Mouse (Mus musculus): ENCODE results near the gene Rhobtb3. TPM values are rescaled to one million over a fixed set of nuclear protein-coding genes. Genes with fewer than 3 reads are reported as not detected.
A peak's percentile ranks its signal among the peaks of the same experiment; 100 is the strongest.
"Not testable (repeated sequence)": the region's sequence is repeated elsewhere in the genome, so short reads cannot be mapped to it uniquely, and the experiment has no call there.

The Rhobtb3 gene
- polyA plus RNA-seq, 1 experiment from 2014 or later, result 44.0 TPM

DNA sequence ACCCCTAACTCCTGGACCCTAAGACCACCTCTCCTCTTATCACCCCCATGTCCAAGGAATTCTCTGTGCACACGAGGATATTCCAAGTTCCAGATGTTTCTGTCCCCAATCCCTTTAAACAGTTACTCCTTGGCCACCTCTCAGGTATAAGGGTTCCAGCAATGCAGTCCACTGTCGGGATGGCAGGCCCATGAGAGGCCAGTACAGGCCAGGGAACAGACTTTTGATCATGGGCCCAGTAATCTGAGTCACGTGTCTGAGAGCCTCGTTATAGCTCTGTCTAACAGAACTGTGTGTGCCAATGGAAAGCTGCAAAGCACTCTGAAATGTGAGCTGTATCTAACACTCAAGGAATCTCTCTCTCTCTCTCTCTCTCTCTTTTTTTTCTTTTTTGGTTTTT lies 29.6 kb downstream of the Rhobtb3 start:
- peaks cover 4% of the 10 kb centered on the region; the same call in 1 of the 2 replicates for H3K4me1 ChIP-seq
- peaks cover 68% of the 10 kb centered on the region for H3K36me3 ChIP-seq
- H3K4me2 ChIP-seq, result no peak overlapping the region
- no peaks in the 10 kb centered on the region for H3K27me3 ChIP-seq
- no peaks in the 10 kb centered on the region for H3K9me3 ChIP-seq
- no peak overlapping the region for H3K27ac ChIP-seq
- no peak overlapping the region for H3K9ac ChIP-seq
- WGBS, result 55% methylated on average over 4 of the region's 4 CpGs
- ATAC-seq (ENCODE audit: insufficient number of reproducible peaks, insufficient read depth, low FRiP score, low TSS enrichment, low read depth), result no peak
- H3K4me3 ChIP-seq, result no peak overlapping the region

DNA sequence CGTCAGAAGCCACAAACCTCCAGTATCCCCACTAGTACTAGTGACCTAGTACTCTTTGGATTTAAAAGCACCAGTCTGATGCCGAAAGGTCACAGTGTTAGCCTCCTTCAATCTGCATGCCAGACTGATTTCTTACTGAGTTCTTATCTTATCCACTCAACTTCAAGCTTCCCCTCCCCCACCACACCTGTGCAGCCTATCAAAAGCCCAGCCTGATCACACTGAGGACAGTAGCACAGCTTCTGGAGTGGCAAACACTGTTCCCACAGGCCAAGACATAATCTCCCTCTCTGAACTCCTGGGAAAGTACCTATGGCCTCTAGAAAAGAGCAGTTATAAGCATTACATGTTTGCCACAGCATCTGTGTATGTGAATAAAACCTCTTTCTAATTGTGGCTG lies 35.5 kb downstream of the Rhobtb3 start:
- WGBS, result 59% methylated on average over 2 of the region's 2 CpGs
- ATAC-seq (ENCODE audit: insufficient number of reproducible peaks, insufficient read depth, low FRiP score, low TSS enrichment, low read depth), result no peak
- no peak overlapping the region for H3K4me2 ChIP-seq

DNA sequence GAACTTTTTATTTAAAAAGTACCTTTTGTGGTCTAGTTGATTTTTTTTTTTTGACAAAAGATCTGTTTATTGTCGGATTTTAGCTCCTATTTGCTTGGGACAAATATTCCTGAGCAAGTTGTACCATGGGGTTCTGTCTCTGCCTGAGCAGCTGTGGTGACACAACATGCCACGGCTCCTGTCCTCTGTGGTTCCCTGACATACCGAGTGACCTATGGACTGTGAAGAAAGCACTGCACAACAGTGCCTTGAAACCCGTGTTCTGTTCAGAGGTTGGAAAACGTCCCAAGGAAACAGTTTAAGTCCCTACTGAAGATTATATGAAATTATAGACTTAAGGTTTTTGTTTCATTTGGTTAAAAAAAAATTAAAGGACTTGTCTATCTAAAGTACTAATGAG lies 36.6 kb downstream of the Rhobtb3 start:
- Histone ChIP-seq H3K27ac (no peak overlapping the region), H3K4me2 (no peak overlapping the region), H3K27me3 (no peaks in the 10 kb centered on the region), H3K36me3 (peaks cover 41% of the 10 kb centered on the region), H3K9ac (no peak overlapping the region), H3K4me1 (peaks cover 16% of the 10 kb centered on the region), H3K4me3 (no peak overlapping the region), H3K9me3 (no peaks in the 10 kb centered on the region)
- ATAC-seq (ENCODE audit: insufficient number of reproducible peaks, insufficient read depth, low FRiP score, low TSS enrichment, low read depth), result no peak
- WGBS, result 72% methylated on average over 5 of the region's 5 CpGs

More for the DNA sequence above, 35.5 kb downstream of the Rhobtb3 start:
- Histone ChIP-seq H3K36me3 (peaks cover 34% of the 10 kb centered on the region), H3K4me3 (no peak overlapping the region), H3K4me1 (peaks cover 16% of the 10 kb centered on the region), H3K9me3 (no peaks in the 10 kb centered on the region), H3K27ac (peak overlapping the region; percentile 7; the same call in 1 of the 2 replicates), H3K27me3 (no peaks in the 10 kb centered on the region), H3K9ac (no peak overlapping the region)

DNA sequence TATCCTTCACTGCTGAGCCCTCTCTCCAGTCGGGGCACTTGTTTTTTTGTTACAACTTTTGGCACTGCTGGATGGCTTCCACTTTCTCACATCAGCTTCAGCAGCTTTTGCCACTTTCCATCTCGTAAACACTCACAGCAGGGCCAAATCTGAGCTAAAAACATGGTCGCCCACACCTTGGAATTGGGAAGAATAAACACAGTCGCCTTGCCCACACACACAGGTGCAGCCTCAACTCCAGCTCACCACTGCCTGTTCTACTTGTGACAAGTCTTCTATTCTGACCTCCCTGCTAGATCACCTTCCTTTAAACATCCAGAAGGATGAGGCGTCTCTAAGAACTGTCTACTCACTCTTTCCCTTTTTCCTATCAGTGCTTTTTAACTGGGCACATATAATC lies 39.1 kb downstream of the Rhobtb3 start:
- peaks cover 39% of the 10 kb centered on the region for H3K36me3 ChIP-seq
- peaks cover 16% of the 10 kb centered on the region for H3K4me1 ChIP-seq
- no peaks in the 10 kb centered on the region for H3K9me3 ChIP-seq
- 86% methylated on average over 5 of the region's 5 CpGs for WGBS
- no peaks in the 10 kb centered on the region for H3K27me3 ChIP-seq
- H3K4me3 ChIP-seq, result no peak overlapping the region
- H3K4me2 ChIP-seq, result no peak overlapping the region
- no peak for ATAC-seq (ENCODE audit: insufficient number of reproducible peaks, insufficient read depth, low FRiP score, low TSS enrichment, low read depth)
- no peak overlapping the region for H3K9ac ChIP-seq
- no peak overlapping the region for H3K27ac ChIP-seq

DNA sequence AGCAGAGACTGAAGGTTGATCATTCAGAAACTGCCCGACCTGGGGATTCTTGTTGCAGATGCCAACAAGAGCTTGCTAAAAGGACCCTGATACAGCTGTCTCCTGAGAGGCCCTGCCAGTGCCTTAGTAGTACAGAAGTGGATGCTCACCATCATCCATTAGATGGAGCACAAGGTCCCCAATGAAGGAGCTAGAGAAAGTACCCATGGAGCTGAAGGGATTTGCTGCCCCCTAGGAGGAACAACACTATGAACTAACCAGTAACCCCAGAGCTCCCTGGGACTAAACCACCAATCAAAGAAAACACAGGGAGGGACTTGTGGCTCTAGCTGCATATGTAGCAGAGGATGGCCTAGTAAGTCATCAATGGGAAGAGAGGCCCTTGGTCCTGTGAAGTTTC lies 42.8 kb downstream of the Rhobtb3 start:
- H3K9me3 ChIP-seq; H3K4me2 ChIP-seq; H3K27ac ChIP-seq; H3K4me1 ChIP-seq; ATAC-seq (ENCODE audit: insufficient number of reproducible peaks, insufficient read depth, low FRiP score, low TSS enrichment, low read depth); H3K9ac ChIP-seq; H3K27me3 ChIP-seq; H3K4me3 ChIP-seq: not testable (repeated sequence)
- WGBS, result 88% methylated on average over 1 of the region's 1 CpGs
- peaks cover 38% of the 10 kb centered on the region for H3K36me3 ChIP-seq

DNA sequence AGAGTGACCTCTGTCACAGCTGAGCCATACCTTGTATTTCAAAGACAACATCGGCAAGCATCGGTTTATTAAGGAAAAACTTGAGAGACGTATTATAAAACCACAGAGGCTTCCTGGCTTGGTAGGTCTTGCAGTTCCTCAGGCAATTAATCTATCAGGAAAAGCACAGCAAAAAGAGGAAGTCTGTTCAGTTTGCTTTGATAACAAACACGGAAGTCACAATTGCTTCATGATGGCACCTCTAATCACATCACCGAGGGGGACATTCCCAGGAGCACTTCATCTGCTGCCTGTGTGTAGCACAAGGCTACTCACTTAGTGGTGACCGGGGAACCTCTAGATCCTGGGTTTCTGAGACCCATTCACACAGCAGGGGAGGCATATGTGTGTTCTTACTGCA lies 50.8 kb downstream of the Rhobtb3 start:
- no peak overlapping the region for H3K4me3 ChIP-seq
- H3K36me3 ChIP-seq, result peaks cover 60% of the 10 kb centered on the region
- 82% methylated on average over 6 of the region's 6 CpGs for WGBS
- no peaks in the 10 kb centered on the region for H3K9me3 ChIP-seq
- H3K4me2 ChIP-seq, result no peak overlapping the region
- no peaks in the 10 kb centered on the region for H3K27me3 ChIP-seq
- no peak for ATAC-seq (ENCODE audit: insufficient number of reproducible peaks, insufficient read depth, low FRiP score, low TSS enrichment, low read depth)
- H3K9ac ChIP-seq, result no peak overlapping the region
- H3K27ac ChIP-seq, result no peak overlapping the region
- H3K4me1 ChIP-seq, result no peaks in the 10 kb centered on the region

DNA sequence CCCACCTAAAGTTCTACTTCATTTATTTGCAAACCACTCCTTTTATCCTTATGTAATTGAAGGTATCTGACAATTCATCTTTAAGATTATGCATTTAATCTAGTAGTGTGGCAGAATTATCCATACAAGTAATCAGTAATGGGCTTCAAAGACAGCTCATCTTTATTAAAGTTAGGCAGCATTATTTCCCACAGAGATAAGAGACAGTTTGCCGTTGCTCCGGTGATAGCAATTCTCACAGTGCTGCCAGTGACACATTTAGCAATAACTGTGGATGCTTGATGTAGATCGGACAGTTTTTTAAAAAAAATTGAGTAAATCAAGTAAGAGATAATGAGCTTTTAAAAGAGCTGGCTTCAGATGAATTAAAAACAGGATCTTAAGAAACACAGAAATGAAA lies 51.4 kb downstream of the Rhobtb3 start:
- no peak overlapping the region for H3K4me3 ChIP-seq
- no peak overlapping the region for H3K4me2 ChIP-seq
- H3K9me3 ChIP-seq, result peaks cover under 1% of the 10 kb centered on the region; the same call in 1 of the 2 replicates
- no peaks in the 10 kb centered on the region for H3K4me1 ChIP-seq
- peaks cover 66% of the 10 kb centered on the region for H3K36me3 ChIP-seq
- 90% methylated on average over 3 of the region's 3 CpGs for WGBS
- no peak for ATAC-seq (ENCODE audit: insufficient number of reproducible peaks, insufficient read depth, low FRiP score, low TSS enrichment, low read depth)
- no peaks in the 10 kb centered on the region for H3K27me3 ChIP-seq
- H3K27ac ChIP-seq, result no peak overlapping the region
- no peak overlapping the region for H3K9ac ChIP-seq

DNA sequence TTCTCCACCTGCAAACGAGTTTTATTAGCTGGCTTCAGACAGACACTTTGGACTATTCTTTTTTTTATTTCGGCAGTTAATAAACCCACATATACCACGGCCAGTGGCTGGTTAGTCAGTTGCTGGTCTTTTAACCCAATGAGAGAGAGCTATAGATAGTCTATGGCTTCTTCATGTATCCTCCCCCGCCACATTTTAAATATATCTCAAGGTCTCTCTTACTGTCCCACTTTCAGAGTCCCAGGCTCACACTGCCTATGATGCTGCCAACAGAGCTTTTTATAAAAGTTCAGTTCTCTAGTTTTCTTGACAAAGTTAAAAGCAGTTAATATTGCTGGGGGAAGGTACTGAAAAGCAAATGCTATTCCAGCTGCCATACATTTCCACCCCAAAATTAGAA lies 51.9 kb downstream of the Rhobtb3 start:
- H3K36me3 ChIP-seq, result peaks cover 70% of the 10 kb centered on the region
- WGBS, result 95% methylated on average over 4 of the region's 4 CpGs

DNA sequence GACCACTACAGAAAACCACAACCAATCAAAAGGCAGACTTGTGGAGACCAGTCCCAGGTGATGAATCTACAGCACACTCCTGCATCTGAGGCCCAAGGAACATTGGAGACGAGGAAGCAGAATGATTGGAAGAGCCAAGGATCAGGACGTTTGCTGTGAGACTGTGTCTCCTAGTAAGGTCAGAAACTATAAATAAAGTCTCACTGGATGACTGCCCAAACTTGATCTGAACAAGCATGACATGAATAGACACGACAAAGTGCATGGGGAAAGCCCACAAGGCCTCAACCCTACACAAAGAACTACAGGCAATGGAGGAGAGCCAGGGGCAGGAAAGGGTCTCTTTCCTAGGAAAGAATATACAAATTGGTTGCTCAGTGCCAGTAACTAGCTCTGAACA lies 59.9 kb downstream of the Rhobtb3 start:
- H3K27ac ChIP-seq, result no peak overlapping the region
- WGBS, result 85% methylated on average over 3 of the region's 3 CpGs
- peaks cover 51% of the 10 kb centered on the region for H3K36me3 ChIP-seq
- no peaks in the 10 kb centered on the region for H3K4me1 ChIP-seq
- H3K9ac ChIP-seq, result no peak overlapping the region
- H3K27me3 ChIP-seq, result no peaks in the 10 kb centered on the region
- no peak for ATAC-seq (ENCODE audit: insufficient number of reproducible peaks, insufficient read depth, low FRiP score, low TSS enrichment, low read depth)
- H3K4me2 ChIP-seq, result no peak overlapping the region
- H3K9me3 ChIP-seq, result peaks cover 10% of the 10 kb centered on the region; the same call in 1 of the 2 replicates
- no peak overlapping the region for H3K4me3 ChIP-seq

More for the DNA sequence above, 51.9 kb downstream of the Rhobtb3 start:
- Histone ChIP-seq H3K27me3 (no peaks in the 10 kb centered on the region), H3K4me3 (no peak overlapping the region), H3K9me3 (peaks cover 4% of the 10 kb centered on the region; the same call in 1 of the 2 replicates), H3K4me2 (no peak overlapping the region), H3K9ac (no peak overlapping the region), H3K27ac (no peak overlapping the region), H3K4me1 (no peaks in the 10 kb centered on the region)
- no peak for ATAC-seq (ENCODE audit: insufficient number of reproducible peaks, insufficient read depth, low FRiP score, low TSS enrichment, low read depth)

DNA sequence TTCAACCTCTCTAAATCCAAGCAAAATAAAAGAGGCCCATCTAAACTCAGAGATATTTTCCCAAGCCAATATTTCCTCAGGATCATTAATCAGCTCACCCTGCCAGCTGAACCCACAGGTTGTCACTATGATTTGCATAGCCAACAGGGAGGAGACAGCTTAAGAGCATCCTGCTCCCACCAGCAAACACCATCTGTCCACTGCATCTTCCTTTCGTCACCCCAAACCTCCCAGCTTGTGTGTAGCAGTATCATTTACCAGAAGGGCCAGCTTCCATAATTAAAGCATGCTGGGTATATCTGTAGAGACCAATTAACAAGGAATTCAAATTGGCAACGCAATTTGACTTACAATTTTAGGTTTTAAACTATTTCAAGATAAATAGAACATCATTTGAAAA lies 63.2 kb downstream of the Rhobtb3 start:
- Histone ChIP-seq H3K27me3 (no peaks in the 10 kb centered on the region), H3K4me1 (no peaks in the 10 kb centered on the region), H3K36me3 (peaks cover 44% of the 10 kb centered on the region), H3K4me3 (no peak overlapping the region), H3K9me3 (no peaks in the 10 kb centered on the region), H3K4me2 (no peak overlapping the region), H3K9ac (no peak overlapping the region), H3K27ac (no peak overlapping the region)
- no peak for ATAC-seq (ENCODE audit: insufficient number of reproducible peaks, insufficient read depth, low FRiP score, low TSS enrichment, low read depth)
- WGBS, result 76% methylated on average over 2 of the region's 2 CpGs

DNA sequence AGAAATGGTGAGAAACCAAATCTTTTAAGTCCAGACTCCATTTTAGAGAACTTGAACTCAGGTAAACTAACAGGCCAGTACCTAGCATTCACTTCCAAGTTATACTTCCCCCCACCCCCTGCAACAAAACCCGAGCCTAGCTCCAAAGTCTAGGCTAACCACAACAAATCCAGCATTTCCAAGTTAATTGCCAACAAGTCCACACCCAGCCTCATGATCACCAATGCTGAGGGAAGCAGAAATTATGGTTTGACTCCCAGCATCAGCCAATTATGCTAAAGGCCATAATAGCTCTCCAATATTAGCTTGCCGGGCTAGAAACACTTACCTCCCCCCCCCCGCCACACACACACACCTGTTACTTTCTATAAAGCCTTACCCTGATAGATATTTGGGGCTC lies 64.0 kb downstream of the Rhobtb3 start:
- no peak overlapping the region for H3K4me3 ChIP-seq
- no peaks in the 10 kb centered on the region for H3K9me3 ChIP-seq
- 79% methylated on average over 3 of the region's 3 CpGs for WGBS
- H3K36me3 ChIP-seq, result peaks cover 46% of the 10 kb centered on the region
- ATAC-seq (ENCODE audit: insufficient number of reproducible peaks, insufficient read depth, low FRiP score, low TSS enrichment, low read depth), result no peak
- H3K4me2 ChIP-seq, result no peak overlapping the region
- no peak overlapping the region for H3K27ac ChIP-seq
- no peaks in the 10 kb centered on the region for H3K4me1 ChIP-seq
- no peak overlapping the region for H3K9ac ChIP-seq
- H3K27me3 ChIP-seq, result no peaks in the 10 kb centered on the region

DNA sequence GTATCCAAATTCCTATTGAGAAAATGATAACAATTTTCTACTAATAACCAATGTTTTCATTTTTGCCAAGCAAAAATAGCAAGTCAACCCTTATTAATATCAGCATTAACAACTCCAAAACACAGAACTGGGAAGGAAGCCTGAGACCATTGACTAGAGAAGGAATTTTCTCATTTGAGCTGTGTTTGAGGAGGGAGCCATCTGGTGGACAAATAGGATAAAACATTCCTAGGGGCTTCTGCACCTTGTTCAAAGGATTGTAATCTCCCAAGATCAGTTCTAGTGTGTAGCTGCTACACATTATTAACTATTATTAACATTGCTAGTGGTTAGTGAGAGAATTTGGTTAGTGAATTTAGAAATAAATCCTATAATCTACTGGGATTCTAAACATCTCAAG lies 65.8 kb downstream of the Rhobtb3 start:
- H3K27ac ChIP-seq, result no peak overlapping the region
- H3K4me3 ChIP-seq, result no peak overlapping the region
- H3K27me3 ChIP-seq, result no peaks in the 10 kb centered on the region
- no peaks in the 10 kb centered on the region for H3K4me1 ChIP-seq
- no peak for ATAC-seq (ENCODE audit: insufficient number of reproducible peaks, insufficient read depth, low FRiP score, low TSS enrichment, low read depth)
- H3K36me3 ChIP-seq, result peaks cover 48% of the 10 kb centered on the region
- no peak overlapping the region for H3K4me2 ChIP-seq
- H3K9me3 ChIP-seq, result no peaks in the 10 kb centered on the region
- H3K9ac ChIP-seq, result no peak overlapping the region

DNA sequence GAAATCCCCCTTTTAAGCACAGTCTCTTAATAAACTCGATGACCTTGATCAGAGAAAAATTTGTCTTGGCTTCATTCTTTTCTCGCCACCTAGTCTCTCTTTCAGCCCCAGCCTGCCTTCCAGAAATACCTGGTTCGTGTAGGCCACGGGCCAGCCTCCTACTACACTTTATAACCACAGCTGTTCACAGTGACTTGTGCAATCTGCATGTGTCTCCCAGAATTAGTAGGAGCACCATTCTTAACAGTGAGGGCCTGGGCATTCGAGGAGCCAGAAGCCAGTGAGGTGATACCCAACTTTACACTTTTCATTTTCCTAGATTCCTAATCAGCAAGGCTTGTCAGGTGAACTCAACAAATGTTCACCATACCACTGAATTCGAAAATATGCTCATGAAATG lies 67.1 kb downstream of the Rhobtb3 start:
- Histone ChIP-seq H3K4me2 (no peak overlapping the region), H3K4me3 (no peak overlapping the region), H3K36me3 (peaks cover 49% of the 10 kb centered on the region), H3K9ac (no peak overlapping the region), H3K27ac (no peak overlapping the region), H3K9me3 (no peaks in the 10 kb centered on the region), H3K27me3 (no peaks in the 10 kb centered on the region), H3K4me1 (no peaks in the 10 kb centered on the region)
- ATAC-seq (ENCODE audit: insufficient number of reproducible peaks, insufficient read depth, low FRiP score, low TSS enrichment, low read depth), result no peak
- WGBS, result 88% methylated on average over 6 of the region's 6 CpGs
